Mouse (Mus musculus) CH12.LX (cell line): ENCODE measurements around the gene Dicer1. TPM values are rescaled to one million over a fixed set of nuclear protein-coding genes. Genes with fewer than 3 reads are reported as not detected.

ENCODE experiments used
- DNase-seq: peaks from one replicate; pipeline ENCODE4 v3.0.0-alpha.2; 2013; ENCODE audit errors: extremely low read depth
- H3K27ac ChIP-seq: 2 replicates; pipeline ENCODE4 v1.5.1; 2012; ENCODE audit warnings: low read depth, mild to moderate bottlenecking, control low read depth, moderate library complexity; ENCODE audit not compliant: insufficient read depth
- H3K27me3 ChIP-seq: replicated peaks from 2 replicates; pipeline ENCODE3; 2012; ENCODE audit warnings: inconsistent platforms
- H3K36me3 ChIP-seq, 2 experiments: replicated peaks in 1 of 2; 2 replicates each; pipeline versions ENCODE3 to v1.6.1; 2012; ENCODE audit warnings: inconsistent platforms in 1 of 2, low read length in 1 of 2, mild to moderate bottlenecking in 1 of 2, mixed read lengths in 1 of 2, moderate library complexity in 1 of 2; ENCODE audit not compliant: control insufficient read depth in 1 of 2, insufficient read depth in 1 of 2
- H3K4me1 ChIP-seq, 2 experiments: 2 replicates each; pipeline ENCODE4 v1.6.1; 2012; ENCODE audit warnings: inconsistent platforms in 1 of 2, moderate library complexity in 1 of 2; ENCODE audit not compliant: insufficient read depth in 2 of 2, control insufficient read depth in 1 of 2
- H3K4me2 ChIP-seq: 2 replicates; pipeline ENCODE4 v1.6.1; 2012; ENCODE audit warnings: low read depth, mild to moderate bottlenecking, control low read depth; ENCODE audit not compliant: poor library complexity, insufficient read depth, severe bottlenecking
- H3K4me3 ChIP-seq, 3 experiments: fragments of 150-350 bp in 1 of 3; sonication (generic) in 1 of 3; replicated peaks in 1 of 3; 2 replicates each; pipeline versions ENCODE3 to v1.5.1; 2011 to 2012; ENCODE audit warnings: low read depth in 2 of 3, low read length in 2 of 3, mild to moderate bottlenecking in 2 of 3, moderate library complexity in 2 of 3, control low read depth in 1 of 3, improper control_type of control experiment in 1 of 3, inconsistent platforms in 1 of 3, mixed read lengths in 1 of 3; ENCODE audit not compliant: poor library complexity in 1 of 3
- H3K79me2 ChIP-seq: replicated peaks from 2 replicates; pipeline ENCODE4 v1.6.1; 2012; ENCODE audit warnings: mild to moderate bottlenecking, moderate library complexity; ENCODE audit not compliant: control insufficient read depth, poor library complexity, insufficient read depth, severe bottlenecking; ENCODE audit errors: extremely low read depth
- H3K9ac ChIP-seq: 2 replicates; pipeline ENCODE4 v1.6.1; 2012; ENCODE audit warnings: low read depth, mild to moderate bottlenecking, control low read depth, moderate library complexity; ENCODE audit not compliant: insufficient read depth
- H3K9me3 ChIP-seq: replicated peaks from 2 replicates; pipeline ENCODE3; 2012; ENCODE audit warnings: low read length, inconsistent platforms, mixed read lengths
- CHD2 ChIP-seq: IDR thresholded peaks from 2 replicates; pipeline ENCODE4 v1.6.1; 2011; ENCODE audit warnings: low read length, improper control_type of control experiment
- CTCF ChIP-seq, 2 experiments: IDR thresholded peaks in 1 of 2; conservative IDR thresholded peaks in 1 of 2; 2 replicates each; pipeline ENCODE4 v1.5.1; 2011 to 2012; ENCODE audit warnings: low read depth in 2 of 2, low read length in 2 of 2, improper control_type of control experiment in 1 of 2, inconsistent platforms in 1 of 2, mild to moderate bottlenecking in 1 of 2, moderate library complexity in 1 of 2
- ELF1 ChIP-seq: IDR thresholded peaks from 2 replicates; pipeline ENCODE4 v1.6.1; 2014; ENCODE audit warnings: low read depth, mild to moderate bottlenecking, inconsistent platforms, low read length, improper control_type of control experiment
- EP300 ChIP-seq: IDR thresholded peaks from 2 replicates; pipeline ENCODE4 v1.6.1; 2011; ENCODE audit warnings: low read length, improper control_type of control experiment
- ETS1 ChIP-seq: conservative IDR thresholded peaks from 2 replicates; pipeline ENCODE4 v1.6.1; 2012; ENCODE audit warnings: low read depth, mild to moderate bottlenecking, inconsistent platforms, low read length, improper control_type of control experiment, moderate library complexity
- GABPA ChIP-seq: IDR thresholded peaks from 2 replicates; pipeline ENCODE4 v1.6.1; 2012; ENCODE audit warnings: low read depth, low read length, improper control_type of control experiment, inconsistent platforms; ENCODE audit not compliant: insufficient replicate concordance
- HCFC1 ChIP-seq: IDR thresholded peaks from 2 replicates; pipeline ENCODE4 v1.6.1; 2012; ENCODE audit warnings: low read depth, mild to moderate bottlenecking, inconsistent platforms, low read length, improper control_type of control experiment
- IRF4 ChIP-seq: IDR thresholded peaks from 2 replicates; pipeline ENCODE4 v1.6.1; 2014; ENCODE audit warnings: low read depth, mild to moderate bottlenecking, inconsistent platforms, low read length, improper control_type of control experiment
- JUN ChIP-seq: IDR thresholded peaks from 2 replicates; pipeline ENCODE4 v1.6.1; 2011; ENCODE audit warnings: low read depth, mild to moderate bottlenecking, low read length, improper control_type of control experiment, moderate library complexity; ENCODE audit not compliant: insufficient read depth
- JUND ChIP-seq: conservative IDR thresholded peaks from 2 replicates; pipeline ENCODE4 v1.6.1; 2011; ENCODE audit warnings: low read depth, low read length, improper control_type of control experiment
- MAX ChIP-seq: IDR thresholded peaks from 2 replicates; pipeline ENCODE4 v1.6.1; 2011; ENCODE audit warnings: low read length, improper control_type of control experiment
- MAZ ChIP-seq: IDR thresholded peaks from 2 replicates; pipeline ENCODE4 v1.6.1; 2012; ENCODE audit warnings: low read depth, mild to moderate bottlenecking, inconsistent platforms, low read length, improper control_type of control experiment, moderate library complexity
- MXI1 ChIP-seq: IDR thresholded peaks from 2 replicates; pipeline ENCODE4 v1.6.1; 2011; ENCODE audit warnings: mild to moderate bottlenecking, low read depth, low read length, improper control_type of control experiment
- MYC ChIP-seq: IDR thresholded peaks from 2 replicates; pipeline ENCODE4 v1.6.1; 2011; ENCODE audit warnings: low read depth, mild to moderate bottlenecking, improper control_type of control experiment, low read length
- NELFE ChIP-seq: IDR thresholded peaks from 2 replicates; pipeline ENCODE4 v1.6.1; 2011; ENCODE audit warnings: low read depth, low read length, improper control_type of control experiment
- NRF1 ChIP-seq: IDR thresholded peaks from 2 replicates; pipeline ENCODE4 v1.6.1; 2014; ENCODE audit warnings: low read depth, mild to moderate bottlenecking, inconsistent platforms, low read length, improper control_type of control experiment, moderate library complexity
- POLR2A ChIP-seq: IDR thresholded peaks from 2 replicates; pipeline ENCODE4 v1.6.1; 2011; ENCODE audit warnings: low read depth, mild to moderate bottlenecking, improper control_type of control experiment, low read length
- SIN3A ChIP-seq: IDR thresholded peaks from 2 replicates; pipeline ENCODE4 v1.6.1; 2012; ENCODE audit warnings: low read length, improper control_type of control experiment, inconsistent platforms
- TBP ChIP-seq: conservative IDR thresholded peaks from 2 replicates; pipeline ENCODE4 v1.6.1; 2011; ENCODE audit warnings: low read depth, low read length, improper control_type of control experiment
- TCF12 ChIP-seq: IDR thresholded peaks from 2 replicates; pipeline ENCODE4 v1.6.1; 2014; ENCODE audit warnings: low read depth, mild to moderate bottlenecking, inconsistent platforms, low read length, improper control_type of control experiment
- UBTF ChIP-seq: IDR thresholded peaks from 2 replicates; pipeline ENCODE4 v1.6.1; 2012; ENCODE audit warnings: low read depth, mild to moderate bottlenecking, inconsistent platforms, low read length, improper control_type of control experiment, moderate library complexity
- ZNF384 ChIP-seq: IDR thresholded peaks from 2 replicates; pipeline ENCODE4 v1.6.1; 2012; ENCODE audit warnings: low read depth, low read length, improper control_type of control experiment, inconsistent platforms
- dilution Hi-C: fragments of 300-500 bp; cut with MboI; formaldehyde crosslinking; loops from 2 replicates; pipeline ENCODE4 v1.14.3; 2020; ENCODE audit warnings: low sequenced_read_pairs; ENCODE audit not compliant: extremely low pct_unique_long_range_greater_than_20kb, extremely low pct_ligation_motif_present
- in situ Hi-C: fragments of 300-500 bp; cut with MboI; formaldehyde crosslinking; loops from 3 replicates; pipeline ENCODE4 v1.14.3; 2019; ENCODE audit warnings: low sequenced_read_pairs, low pct_ligation_motif_present, low pct_unique_long_range_greater_than_20kb, mixed read lengths
- polyA plus RNA-seq: library from polyadenylated mRNA; unstranded; fragments of >175 nt; gene quantifications from 2 replicates; pipeline ENCODE4 v1.2.1, GENCODE M21; 2012; ENCODE audit warnings: low read depth; ENCODE audit not compliant: insufficient read length
- total RNA-seq, 2 experiments: library from RNA; depleted of rRNA; stranded (reverse); fragments of 300-350 nt in 1 of 2; fragments of >200 nt in 1 of 2; gene quantifications; 2 replicates each; pipeline ENCODE4 v1.2.3; 2012 to 2014

Gene Dicer1
- total RNA-seq (2012; rRNA removed) (22.0 and 27.8 TPM in 2 replicates), total RNA-seq (2014; rRNA removed) (22.3 and 23.2 TPM in 2 replicates), polyA plus RNA-seq (36.2 and 41.1 TPM in 2 replicates)

- H3K4me2 ChIP-seq: peak within 1 kb of the TSS; percentile 90
- DNase-seq: peak; percentile 89
- in situ Hi-C loops: loop anchor here (10.0 kb wide), 1 partner anchor 183 kb away; no protein-coding TSS in a partner anchor
- peaks cover 0 to 19% of the 10 kb centered on the region in 2 experiments for H3K36me3 ChIP-seq
- H3K27ac ChIP-seq: no peak within 1 kb of the TSS
- H3K4me3 ChIP-seq: peak within 1 kb of the TSS; percentile 75 to 84 (median 77)
- peaks cover 22% of the 10 kb centered on the region for H3K79me2 ChIP-seq
- peaks cover 10 to 34% of the 10 kb centered on the region in 2 experiments for H3K4me1 ChIP-seq
- H3K9ac ChIP-seq: peak within 1 kb of the TSS; percentile 71
- dilution Hi-C loops: no loop called here
- no peaks in the 10 kb centered on the region for H3K9me3 ChIP-seq
- TF ChIP-seq TBP (peak; percentile 54; the same call in 1 of the 2 replicates), POLR2A (peak; percentile 77), MAX (peak; percentile 57; the same call in 1 of the 2 replicates), JUN (no peak), NRF1 (peak; percentile 67), CHD2 (peak; percentile 92), JUND (no peak), ELF1 (peak; percentile 45; the same call in 1 of the 2 replicates), HCFC1 (peak; percentile 73), UBTF (peak; percentile 95), IRF4 (peak; percentile 31; the same call in 1 of the 2 replicates), MXI1 (peak; percentile 63; the same call in 1 of the 2 replicates), CTCF (conservative IDR thresholded peaks at IDR 0.05 in 1 of 2, IDR thresholded peaks at IDR 0.05 in 1 of 2; ENCODE audit: low read depth in 2 of 2, low read length in 2 of 2) (peak in 1 of 2 experiments; percentile 3; a peak in 1 of 4 replicates), SIN3A (peak; percentile 68), TCF12 (peak; percentile 53; the same call in 1 of the 2 replicates), ETS1 (no peak), EP300 (no peak), GABPA (peak; percentile 81), MAZ (peak; percentile 54; the same call in 1 of the 2 replicates), MYC (no peak), ZNF384 (no peak), NELFE (peak; percentile 70)
- H3K27me3 ChIP-seq: no peaks in the 10 kb centered on the region
Observed at GRCm38 (mm10) chr12:104751814-104752765, at the start of gene Dicer1. Dicer1 (minus strand) TSS chr12:104751952.
